Mouse (Mus musculus) olfactory bulb, adult 2 months (tissue): Measurements from ENCODE around the gene Edf1. TPM values are rescaled to one million over a fixed set of nuclear protein-coding genes. Genes with fewer than 3 reads are reported as not detected.

ENCODE experiments used
- H3K27ac ChIP-seq: fragments of 200-500 bp; 2 replicates; pipeline ENCODE4 v1.5.1; 2012; ENCODE audit warnings: low read depth, low read length; ENCODE audit not compliant: insufficient read depth
- H3K4me1 ChIP-seq: fragments of 200-500 bp; 2 replicates; pipeline ENCODE4 v1.6.1; 2012; ENCODE audit warnings: low read length; ENCODE audit not compliant: control insufficient read depth, insufficient read depth
- H3K4me3 ChIP-seq: fragments of 200-500 bp; 2 replicates; pipeline ENCODE4 v1.5.1; 2012; ENCODE audit warnings: mild to moderate bottlenecking, low read depth, low read length, moderate library complexity; ENCODE audit not compliant: insufficient read depth
- CTCF ChIP-seq: fragments of 200-500 bp; IDR thresholded peaks from 2 replicates; pipeline ENCODE4 v1.5.1; 2012; ENCODE audit warnings: low read depth, mild to moderate bottlenecking, low read length, moderate library complexity; ENCODE audit not compliant: insufficient read depth
- POLR2A ChIP-seq: fragments of 200-500 bp; IDR thresholded peaks from 2 replicates; pipeline ENCODE4 v1.6.1; 2012; ENCODE audit warnings: mild to moderate bottlenecking, low read depth, low read length, moderate library complexity; ENCODE audit not compliant: insufficient read depth
- WGBS: fragments of 180-500 bp; shearing (Covaris S2); methylation state at CpG from one replicate; pipeline ENCODE4 v1.1.7; 2018; 5-methylcytosine and 5-hydroxymethylcytosine counted together
- polyA plus RNA-seq: library from polyadenylated mRNA; stranded (reverse); fragments of >200 nt; gene quantifications from 2 replicates; pipeline ENCODE4 v1.2.4, GENCODE M21; 2012; ENCODE audit warnings: low replicate concordance; ENCODE audit not compliant: missing spikeins, insufficient read depth, insufficient read length

The Edf1 gene
- polyA plus RNA-seq, 1 experiment = not detected

- H3K4me1 ChIP-seq = peaks cover 69% of the 10 kb centered on the region
- TF ChIP-seq CTCF (no peak), POLR2A (no peak)
- WGBS = 24% methylated on average over 27 of the region's 27 CpGs
- H3K4me3 ChIP-seq = no peak overlapping the region
- no peak overlapping the region for H3K27ac ChIP-seq
These were observed 22.3 kb downstream of the Edf1 start for GRCm38 (mm10) chr2:25579737-25580460.

- H3K4me3 ChIP-seq = peak overlapping the region; percentile 60
- peak overlapping the region; percentile 69; the same call in 1 of the 2 replicates for H3K27ac ChIP-seq
- peaks cover 68% of the 10 kb centered on the region for H3K4me1 ChIP-seq
- TF ChIP-seq POLR2A = no peak
- TF ChIP-seq CTCF = no peak
- 12% methylated on average over 6 of the region's 6 CpGs for WGBS
These were observed 23.0 kb downstream of the Edf1 start for GRCm38 (mm10) chr2:25580621-25581101.

GRCm38 (mm10) chr2:25581294-25581864 lies 23.7 kb downstream of the Edf1 start, which contains the start of gene Ajm1:
Gene Ajm1 (minus strand): TSS chr2:25581757.
- TF ChIP-seq CTCF (0 out of 2 replicates have a peak, but pooled peaks have one; percentile 11), POLR2A (no peak)
- Histone ChIP-seq H3K4me3 (peak within 1 kb of the TSS; percentile 60), H3K4me1 (peaks cover 62% of the 10 kb centered on the region), H3K27ac (peak within 1 kb of the TSS; percentile 72)
- WGBS = 2% methylated on average over 19 of the region's 19 CpGs

DNA sequence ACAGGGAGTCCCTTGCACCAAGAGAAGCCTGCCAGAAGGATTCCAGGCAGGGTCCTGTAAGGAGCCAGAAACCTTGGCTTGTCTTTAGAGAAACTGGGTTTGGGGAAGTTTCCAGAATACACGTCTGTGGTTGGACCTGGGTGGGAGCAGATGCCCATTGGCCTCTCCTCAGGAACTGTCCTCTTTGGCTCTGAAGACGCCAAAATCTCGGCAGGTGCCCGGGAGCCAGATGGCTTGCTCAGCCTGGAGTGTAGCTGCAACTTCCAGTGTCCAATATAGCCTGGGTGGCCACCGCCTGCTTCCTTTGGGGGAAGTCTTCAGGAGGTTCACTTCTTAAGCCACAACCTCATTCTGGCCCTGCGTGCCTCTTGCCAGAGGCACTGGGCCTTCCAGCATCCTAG lies 24.3 kb downstream of the Edf1 start:
- H3K4me3 ChIP-seq = no peak overlapping the region
- H3K27ac ChIP-seq = peak overlapping the region; percentile 72
- WGBS = 17% methylated on average over 6 of the region's 6 CpGs
- peaks cover 59% of the 10 kb centered on the region for H3K4me1 ChIP-seq
- TF ChIP-seq POLR2A (no peak), CTCF (no peak)

GRCm38 (mm10) chr2:25582466-25583119 lies 24.9 kb downstream of the Edf1 start:
- no peak for TF ChIP-seq POLR2A
- no peak for TF ChIP-seq CTCF
- Histone ChIP-seq H3K4me3 (no peak overlapping the region), H3K27ac (peak overlapping the region; percentile 72), H3K4me1 (peaks cover 52% of the 10 kb centered on the region)
- 39% methylated on average over 12 of the region's 12 CpGs for WGBS

GRCm38 (mm10) chr2:25583120-25583481 lies 25.5 kb downstream of the Edf1 start:
- TF ChIP-seq POLR2A = no peak
- TF ChIP-seq CTCF = no peak
- peak overlapping the region; percentile 72 for H3K27ac ChIP-seq
- H3K4me3 ChIP-seq = no peak overlapping the region
- 65% methylated on average over 6 of the region's 6 CpGs for WGBS
- peaks cover 47% of the 10 kb centered on the region for H3K4me1 ChIP-seq

GRCm38 (mm10) chr2:25583571-25583970 lies 25.9 kb downstream of the Edf1 start:
- H3K4me1 ChIP-seq = peaks cover 42% of the 10 kb centered on the region
- 38% methylated on average over 4 of the region's 4 CpGs for WGBS
- no peak for TF ChIP-seq CTCF
- TF ChIP-seq POLR2A = no peak
- peak overlapping the region; percentile 72 for H3K27ac ChIP-seq
- H3K4me3 ChIP-seq = no peak overlapping the region

DNA sequence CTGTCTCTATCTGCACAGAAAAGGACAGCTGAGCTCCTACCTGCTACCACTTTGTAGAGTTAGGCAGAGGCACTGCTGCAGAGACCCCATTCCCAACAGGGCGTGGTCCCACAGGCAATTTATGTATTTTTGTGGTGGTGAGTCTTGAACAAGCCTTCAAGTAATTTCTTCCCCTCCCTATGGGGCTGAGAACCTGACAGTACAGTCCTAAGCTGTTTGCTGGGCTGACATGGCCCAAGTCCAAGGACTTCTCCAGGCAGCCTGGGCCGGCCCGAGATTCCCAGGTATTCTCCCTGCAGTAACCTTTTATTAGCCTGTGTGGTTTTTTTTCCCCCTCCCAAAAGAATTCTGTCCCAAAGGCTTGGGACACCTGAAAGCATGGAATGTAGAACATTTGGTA lies 26.5 kb downstream of the Edf1 start:
- Histone ChIP-seq H3K4me3 (no peak overlapping the region), H3K27ac (peak overlapping the region; percentile 72), H3K4me1 (peaks cover 40% of the 10 kb centered on the region)
- no peak for TF ChIP-seq POLR2A
- no peak for TF ChIP-seq CTCF
- WGBS = 84% methylated on average over 3 of the region's 3 CpGs

DNA sequence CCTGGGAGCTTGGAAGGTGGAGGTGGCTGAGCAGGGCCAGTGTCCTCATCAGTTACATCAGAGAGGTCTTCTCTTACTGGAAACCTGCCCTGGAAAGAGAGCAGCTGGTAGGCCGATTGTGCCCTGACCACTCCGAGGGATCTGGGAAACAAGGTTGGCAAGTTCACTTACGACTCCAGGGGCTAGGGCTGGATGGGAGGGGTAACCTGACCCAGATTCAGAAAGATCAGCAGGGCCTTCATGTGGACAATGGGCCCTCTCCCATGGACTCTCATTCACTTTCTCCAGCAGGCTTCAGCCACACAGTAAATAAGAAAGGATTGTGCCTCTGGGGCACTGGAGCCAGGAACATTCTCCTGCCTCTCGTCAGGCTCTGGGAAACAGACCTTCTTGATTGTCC lies 27.2 kb downstream of the Edf1 start:
- TF ChIP-seq POLR2A = no peak
- TF ChIP-seq CTCF = no peak
- peaks cover 33% of the 10 kb centered on the region for H3K4me1 ChIP-seq
- H3K4me3 ChIP-seq = no peak overlapping the region
- 0 out of 2 replicates have a peak overlapping the region, but pooled peaks have one; percentile 22 for H3K27ac ChIP-seq
- WGBS = 44% methylated on average over 4 of the region's 4 CpGs
